In genomic region chr6:48177936-48178335, GRCm38 (mm10) we compare ENCODE assay signal across 8 mouse cellular contexts.
DNase-seq lines count a peak whose midpoint lies in the region; ATAC-seq lines count a peak whose summit lies in the region.

No protein-coding gene starts in this region.

- H3K4me1 ChIP-seq in forebrain, embryonic 10.5 days = peaks cover 9% of the 10 kb centered on the region
- peaks cover 4% of the 10 kb centered on the region; the same call in 1 of the 2 replicates for H3K4me1 ChIP-seq in forebrain, embryonic 15.5 days
- peaks cover 4% of the 10 kb centered on the region for H3K4me1 ChIP-seq in forebrain, embryonic 16.5 days (replicated peaks; ENCODE audit: control insufficient read depth, insufficient read depth, low read length)

- WGBS in forebrain, embryonic 10.5 days = 9% methylated on average over 2 of the region's 2 CpGs
- 3% methylated on average over 2 of the region's 2 CpGs for WGBS in forebrain, embryonic 15.5 days
- 6% methylated on average over 2 of the region's 2 CpGs for WGBS in forebrain, embryonic 16.5 days

- DNase-seq in forebrain, embryonic 10.5 days (ENCODE audit: extremely low spot score, low spot score) = peak; percentile 22
- peak; percentile 82 for DNase-seq in 416B (ENCODE audit: low read depth)
- DNase-seq in brain, embryonic 18.5 days (ENCODE audit: low read depth, low spot score) = peak; percentile 67
- DNase-seq in kidney, postnatal 4 days = peak; percentile 65 to 72
- DNase-seq in lung, postnatal 10 days = peak; percentile 81
- peak; percentile 82 for DNase-seq in telencephalon, adult 2 months (ENCODE audit: low read depth, low spot score)

- no peak overlapping the region for H3K4me2 ChIP-seq in forebrain, embryonic 15.5 days (replicated peaks)
- no peak overlapping the region for H3K4me2 ChIP-seq in forebrain, embryonic 16.5 days (ENCODE audit: low read length)

- no peak overlapping the region for H3K9ac ChIP-seq in forebrain, embryonic 15.5 days (replicated peaks)
- no peak overlapping the region for H3K9ac ChIP-seq in forebrain, embryonic 16.5 days (replicated peaks; ENCODE audit: low read depth, low read length)

- peak overlapping the region; percentile 60 for H3K27ac ChIP-seq in forebrain, embryonic 10.5 days
- H3K27ac ChIP-seq in forebrain, embryonic 15.5 days (replicated peaks) = no peak overlapping the region
- H3K27ac ChIP-seq in forebrain, embryonic 16.5 days (ENCODE audit: low read length) = no peak overlapping the region

- H3K4me3 ChIP-seq in forebrain, embryonic 10.5 days = no peak overlapping the region
- H3K4me3 ChIP-seq in forebrain, embryonic 15.5 days = no peak overlapping the region
- no peak overlapping the region for H3K4me3 ChIP-seq in forebrain, embryonic 16.5 days (replicated peaks; ENCODE audit: low read length)

- H3K27me3 ChIP-seq in forebrain, embryonic 10.5 days (ENCODE audit: poor library complexity, severe bottlenecking) = no peaks in the 10 kb centered on the region
- no peaks in the 10 kb centered on the region for H3K27me3 ChIP-seq in forebrain, embryonic 15.5 days
- no peaks in the 10 kb centered on the region for H3K27me3 ChIP-seq in forebrain, embryonic 16.5 days (replicated peaks; ENCODE audit: control insufficient read depth, insufficient read depth, low read length)

- H3K9me3 ChIP-seq in forebrain, embryonic 10.5 days = no peaks in the 10 kb centered on the region
- H3K9me3 ChIP-seq in forebrain, embryonic 15.5 days = no peaks in the 10 kb centered on the region
- H3K9me3 ChIP-seq in forebrain, embryonic 16.5 days (ENCODE audit: control insufficient read depth, low read length) = no peaks in the 10 kb centered on the region

- ATAC-seq in forebrain, embryonic 15.5 days (replicated peaks) = no peak; the same call in 1 of the 2 replicates
- ATAC-seq in forebrain, embryonic 16.5 days = 0 out of 2 replicates have a peak, but pooled peaks have one; percentile 18

- H3K36me3 ChIP-seq in forebrain, embryonic 10.5 days (replicated peaks) = no peaks in the 10 kb centered on the region
- no peaks in the 10 kb centered on the region for H3K36me3 ChIP-seq in forebrain, embryonic 15.5 days
- no peaks in the 10 kb centered on the region for H3K36me3 ChIP-seq in forebrain, embryonic 16.5 days (ENCODE audit: control insufficient read depth, insufficient read depth)

Comparison
In these comparisons a context has a peak if more than half of its experiments do, and no peak if none do; other contexts are left out.
1. DNase-seq: peak in every context shown above with its lines; median percentile 82 in 416B; 82 in telencephalon, adult 2 months; 81 in lung, postnatal 10 days; 68 in kidney, postnatal 4 days; 67 in brain, embryonic 18.5 days; 22 in forebrain, embryonic 10.5 days.